Mouse (Mus musculus) c-Kit-positive CD71-negative TER-119-negative erythroid progenitor cells, embryonic 14.5 days (primary cell): ENCODE data around the gene Fbxo9.
"Not testable (repeated sequence)": the region's sequence is repeated elsewhere in the genome, so short reads cannot be mapped to it uniquely, and the experiment has no call there.

Source experiments
- DNase-seq: peaks from one replicate; pipeline ENCODE4 v3.0.0-alpha.2; 2013; ENCODE audit warnings: low read depth

Fbxo9 gene

GRCm38 (mm10) chr9:78108796-78109239, at the start of gene Fbxo9, which contains the start of gene Ick:
Fbxo9 (minus strand) TSS chr9:78109065.
Ick (plus strand) TSS chr9:78109192.
- peak; percentile 83 for DNase-seq

GRCm38 (mm10) chr9:78157221-78157620, 48.4 kb upstream of the Fbxo9 start:
- DNase-seq = no peak

- DNase-seq = no peak
These were observed 45.5 kb upstream of the Fbxo9 start for GRCm38 (mm10) chr9:78154211-78154977.

- not testable (repeated sequence) for DNase-seq
These were observed 40.9 kb upstream of the Fbxo9 start for GRCm38 (mm10) chr9:78149770-78150169.

GRCm38 (mm10) chr9:78148149-78148548, 39.3 kb upstream of the Fbxo9 start:
- DNase-seq = no peak

- no peak for DNase-seq
These were observed 37.8 kb upstream of the Fbxo9 start for GRCm38 (mm10) chr9:78146627-78147026.

- DNase-seq = no peak
These were observed 37.2 kb upstream of the Fbxo9 start for GRCm38 (mm10) chr9:78146099-78146498.

- no peak for DNase-seq
These were observed 30.6 kb upstream of the Fbxo9 start for GRCm38 (mm10) chr9:78139463-78139862.

GRCm38 (mm10) chr9:78138044-78138676, 29.3 kb upstream of the Fbxo9 start:
- no peak for DNase-seq

- DNase-seq = no peak
These were observed 26.8 kb upstream of the Fbxo9 start for GRCm38 (mm10) chr9:78135658-78136057.

- DNase-seq = no peak
These were observed 17.8 kb upstream of the Fbxo9 start for GRCm38 (mm10) chr9:78126643-78127042.

- DNase-seq = no peak
These were observed 17.1 kb upstream of the Fbxo9 start for GRCm38 (mm10) chr9:78126007-78126406.

- DNase-seq = no peak
These were observed 15.4 kb upstream of the Fbxo9 start for GRCm38 (mm10) chr9:78124297-78124696.

GRCm38 (mm10) chr9:78122939-78123712, 14.3 kb upstream of the Fbxo9 start:
- no peak for DNase-seq

- DNase-seq = no peak
These were observed 13.1 kb upstream of the Fbxo9 start for GRCm38 (mm10) chr9:78121985-78122384.

GRCm38 (mm10) chr9:78121358-78121757, 12.5 kb upstream of the Fbxo9 start:
- no peak for DNase-seq

- DNase-seq = no peak
These were observed 8.8 kb upstream of the Fbxo9 start for GRCm38 (mm10) chr9:78117690-78118089.

- DNase-seq = no peak
These were observed 6.9 kb upstream of the Fbxo9 start for GRCm38 (mm10) chr9:78115746-78116145.

GRCm38 (mm10) chr9:78113538-78113885, 4.6 kb upstream of the Fbxo9 start:
- no peak for DNase-seq

- peak; percentile 74 for DNase-seq
These were observed 4.1 kb upstream of the Fbxo9 start for GRCm38 (mm10) chr9:78112770-78113537.

GRCm38 (mm10) chr9:78111456-78111855, 2.6 kb upstream of the Fbxo9 start:
- no peak for DNase-seq

GRCm38 (mm10) chr9:78109656-78110055, 791 bp upstream of the Fbxo9 start:
- DNase-seq = peak; percentile 33
